Mouse (Mus musculus) layer of hippocampus, postnatal 25 days (tissue): Measurements from ENCODE around the gene Zc3h15. TPM values are rescaled to one million over a fixed set of nuclear protein-coding genes. Genes with fewer than 3 reads are reported as not detected.

Experiments
- DNase-seq, 2 experiments: peaks; one replicate each; pipeline ENCODE4 v3.0.0; 2022; ENCODE audit warnings: mixed read lengths in 2 of 2, low spot score in 1 of 2; ENCODE audit errors: extremely low spot score in 1 of 2
- total RNA-seq, 2 experiments: library from RNA; stranded (reverse); gene quantifications; 2 replicates each; pipeline ENCODE4 v1.2.3; 2021

The Zc3h15 gene
- total RNA-seq, 2 experiments from 2014 or later = 125 to 128 TPM

DNA sequence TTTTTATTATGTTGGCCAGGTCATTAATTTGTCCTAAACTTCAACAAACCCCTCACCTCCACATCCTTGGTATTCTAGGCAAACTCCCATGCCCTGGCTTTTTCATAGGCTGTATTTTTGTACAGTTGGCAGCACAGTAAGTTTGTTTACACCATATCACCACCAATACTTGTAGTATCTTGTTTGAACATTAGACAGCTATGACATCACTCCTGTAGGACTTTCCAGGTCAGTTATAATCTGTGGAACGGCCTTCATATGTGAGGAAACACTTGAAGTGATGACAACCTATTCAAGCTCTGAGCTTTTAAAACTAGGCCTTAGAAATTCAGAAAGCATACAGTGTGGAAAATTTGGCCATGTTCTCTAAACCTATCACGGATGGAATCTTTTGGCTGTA, 29.6 kb downstream of the Zc3h15 start:
- no peak for DNase-seq

DNA sequence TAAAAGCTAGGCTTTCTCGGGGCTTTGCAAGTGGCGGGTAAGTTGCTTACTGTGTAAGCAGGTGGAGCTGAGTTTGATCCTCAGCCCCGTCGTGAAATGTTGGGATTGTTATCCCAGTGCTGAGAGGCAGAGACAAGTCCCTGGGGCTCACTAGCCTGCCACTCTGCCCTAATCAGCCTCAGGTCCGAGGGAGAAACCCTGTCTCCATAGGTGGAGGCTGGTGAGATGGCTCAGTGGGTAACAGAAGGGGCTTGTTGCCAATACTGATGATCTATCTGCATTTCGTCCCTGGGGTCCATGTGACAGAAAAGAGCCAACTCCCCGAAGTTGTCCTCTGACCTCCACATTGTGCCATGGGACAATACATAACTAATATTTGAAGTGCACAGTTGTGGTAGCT, 30.2 kb downstream of the Zc3h15 start:
- DNase-seq = no peak

DNA sequence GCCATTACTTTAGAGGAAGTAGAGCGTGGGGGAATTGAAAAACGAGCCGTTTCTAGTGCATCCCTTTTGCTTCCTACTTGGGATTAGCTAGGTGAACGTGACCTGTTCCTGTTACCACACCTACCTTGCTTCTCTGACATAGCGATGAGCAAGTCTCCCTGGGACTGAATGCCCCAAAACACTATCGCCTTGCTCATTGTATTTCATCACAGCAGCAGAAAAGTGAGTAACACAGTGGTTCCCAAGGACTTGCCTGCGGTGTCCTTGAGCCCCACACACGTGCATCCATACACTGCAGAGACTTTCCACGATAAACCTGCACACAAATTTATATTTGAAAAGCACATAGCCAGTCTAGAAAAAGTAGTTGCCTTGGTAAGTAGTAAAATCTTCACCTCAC, 30.7 kb downstream of the Zc3h15 start:
- DNase-seq = no peak

DNA sequence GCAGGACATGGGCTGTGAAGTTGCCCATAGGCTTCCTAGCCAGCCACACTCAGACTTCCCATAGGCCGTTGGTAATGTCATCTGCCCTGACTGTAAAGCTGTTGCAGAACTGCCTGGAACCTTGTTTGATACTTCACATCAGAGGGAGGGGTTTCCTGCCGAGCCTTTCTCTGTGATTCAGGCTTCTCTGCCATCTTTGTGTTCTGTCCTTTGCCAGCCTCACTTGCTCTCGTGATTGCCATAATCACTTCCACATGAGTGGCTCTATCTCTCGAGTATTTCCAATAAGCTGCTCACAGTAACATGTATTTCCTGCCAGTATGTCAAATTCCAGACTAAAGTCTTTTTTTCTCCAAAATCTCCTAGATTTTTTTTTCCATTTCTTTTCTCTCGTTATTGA, 31.4 kb downstream of the Zc3h15 start:
- no peak for DNase-seq

DNA sequence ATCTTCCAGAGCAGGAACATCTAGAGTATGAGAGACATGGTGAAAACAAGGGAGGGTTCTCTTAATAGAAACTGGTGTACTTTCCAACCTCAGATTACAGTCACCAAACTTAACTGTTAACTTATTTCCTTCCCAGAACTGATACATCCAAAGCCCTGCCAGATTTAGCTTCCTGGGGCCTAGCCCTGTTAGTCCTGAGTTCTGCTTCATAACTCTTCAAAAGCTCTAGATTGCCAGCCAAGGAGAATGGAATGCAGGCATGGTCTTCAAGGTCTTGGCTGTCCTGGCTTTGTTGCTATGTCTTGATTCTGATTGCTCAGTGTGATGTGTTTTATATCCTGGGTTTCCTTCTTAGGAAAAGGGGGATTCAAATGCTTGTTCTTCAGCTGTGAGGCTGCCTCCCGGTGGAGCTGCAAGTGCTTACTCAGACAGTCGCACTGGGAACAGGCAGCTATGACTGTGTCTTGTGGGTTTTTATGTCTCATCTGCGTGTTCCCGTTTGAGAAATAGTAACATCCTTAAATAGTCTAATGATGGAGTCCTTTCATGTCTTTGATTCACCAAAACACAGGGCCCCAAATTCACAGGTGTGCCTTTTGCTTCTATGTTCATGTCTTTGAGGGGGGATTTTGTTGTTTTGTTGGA, 32.1 kb downstream of the Zc3h15 start:
- DNase-seq = no peak

DNA sequence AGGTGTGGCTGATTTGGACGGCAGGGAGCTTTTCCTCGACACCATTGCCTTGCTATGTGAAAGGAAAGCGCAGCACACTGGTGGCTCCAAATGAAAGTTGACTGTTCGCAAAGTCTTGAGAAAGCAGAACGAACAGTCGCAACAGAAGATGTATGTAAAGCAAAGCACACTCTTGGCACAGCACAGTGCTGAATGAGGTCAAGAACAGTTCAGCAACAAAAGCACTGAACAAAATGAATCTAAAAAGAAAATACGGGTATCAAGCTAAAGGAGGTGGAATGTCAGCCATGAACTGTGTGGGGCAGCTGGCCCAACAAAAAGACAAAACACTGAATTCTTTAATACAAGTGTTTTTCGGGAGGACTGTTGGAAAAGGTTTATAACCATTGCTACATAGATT, 37.1 kb downstream of the Zc3h15 start:
- no peak for DNase-seq

DNA sequence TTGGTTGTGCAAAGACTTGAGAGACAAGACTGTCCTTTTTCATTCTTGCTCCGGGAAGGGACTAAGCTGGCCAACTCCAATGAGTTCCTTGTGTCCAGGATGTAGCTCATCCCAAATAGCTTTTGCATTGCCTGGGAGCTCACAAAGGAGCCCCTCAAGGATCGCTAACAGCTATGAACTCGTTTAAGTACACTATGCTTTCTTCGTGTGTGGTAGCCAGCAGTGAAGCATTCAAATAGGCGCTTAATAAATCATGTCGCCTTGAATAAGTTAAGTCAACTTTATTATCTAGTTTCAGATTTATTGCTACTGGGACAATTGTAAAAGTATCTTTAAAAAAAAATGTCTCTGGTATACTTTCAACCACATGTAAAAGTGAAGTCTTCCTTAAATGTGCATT, 37.5 kb downstream of the Zc3h15 start:
- DNase-seq = no peak

DNA sequence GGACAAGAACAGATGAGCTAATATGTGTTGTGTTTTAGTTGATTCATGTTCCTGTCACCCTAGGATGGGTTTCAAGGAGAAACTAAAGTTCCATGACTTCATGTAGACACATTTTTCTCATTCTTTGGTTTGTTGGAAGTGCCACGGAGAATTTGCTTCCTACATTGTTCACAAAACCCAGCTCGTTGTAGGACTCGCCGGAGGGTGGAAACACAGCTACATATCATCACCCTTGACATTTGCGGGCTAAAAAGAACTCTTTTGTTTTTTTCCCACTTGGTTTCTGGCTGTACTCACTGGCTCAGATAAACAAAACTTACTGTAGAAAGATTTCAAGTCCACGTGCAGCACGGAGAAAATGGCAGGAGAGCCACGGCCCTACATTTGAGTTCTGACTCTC, 38.0 kb downstream of the Zc3h15 start:
- no peak for DNase-seq

DNA sequence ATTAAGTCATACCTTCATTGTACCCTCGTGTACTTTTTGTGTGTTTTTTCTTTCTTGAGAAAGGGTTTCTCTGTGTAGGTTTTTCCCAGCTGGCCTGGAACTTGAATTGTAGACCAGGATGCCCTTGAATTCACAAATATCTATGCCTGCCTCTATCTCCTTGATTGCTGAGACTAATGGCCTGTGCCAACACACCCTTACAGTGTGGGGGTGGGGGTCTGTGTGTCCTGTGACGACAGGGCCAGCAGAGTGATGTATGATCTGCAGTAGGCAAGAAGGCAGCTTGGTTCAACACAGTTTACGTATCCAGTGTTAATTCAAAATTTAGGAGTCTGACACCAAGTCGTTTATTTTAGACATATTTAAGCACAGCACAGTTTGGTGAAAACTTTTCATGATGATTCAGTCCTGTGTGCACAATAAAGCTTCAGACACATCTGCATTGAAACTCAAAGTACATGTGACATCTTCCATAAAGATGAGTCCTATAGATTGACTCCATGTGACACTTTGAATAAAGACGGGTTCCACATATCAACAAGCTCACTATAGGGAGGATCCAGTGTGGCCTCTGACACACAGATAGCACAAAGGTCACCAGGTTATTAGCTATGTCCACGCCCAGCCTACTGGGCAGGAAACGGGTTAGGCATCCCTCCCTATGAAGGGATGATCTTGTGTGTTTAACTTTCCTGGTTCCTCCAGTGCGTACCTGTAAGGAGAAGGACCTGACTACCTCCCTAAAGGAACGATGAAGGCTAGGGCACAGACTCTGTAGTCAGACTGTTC, 39.7 kb downstream of the Zc3h15 start:
- no peak for DNase-seq

DNA sequence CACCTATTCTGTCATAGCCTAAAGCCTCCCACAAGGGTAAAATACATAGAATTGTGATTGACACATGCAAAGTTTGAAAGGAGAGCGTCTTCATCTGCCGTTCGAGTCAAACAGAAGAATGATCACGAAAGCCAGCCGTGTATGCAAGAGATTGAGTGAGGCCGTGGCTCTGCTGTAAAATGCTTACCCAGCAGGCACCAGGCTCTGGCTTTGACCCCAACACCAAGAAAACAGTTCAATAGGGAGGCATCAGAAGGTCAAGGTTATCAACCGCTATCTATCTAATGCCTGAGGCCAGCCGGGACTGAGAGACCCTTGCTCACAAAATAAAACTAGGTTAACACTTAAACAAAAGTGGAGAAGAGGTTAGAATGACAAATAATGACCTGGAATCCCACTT, 40.5 kb downstream of the Zc3h15 start:
- DNase-seq = no peak

DNA sequence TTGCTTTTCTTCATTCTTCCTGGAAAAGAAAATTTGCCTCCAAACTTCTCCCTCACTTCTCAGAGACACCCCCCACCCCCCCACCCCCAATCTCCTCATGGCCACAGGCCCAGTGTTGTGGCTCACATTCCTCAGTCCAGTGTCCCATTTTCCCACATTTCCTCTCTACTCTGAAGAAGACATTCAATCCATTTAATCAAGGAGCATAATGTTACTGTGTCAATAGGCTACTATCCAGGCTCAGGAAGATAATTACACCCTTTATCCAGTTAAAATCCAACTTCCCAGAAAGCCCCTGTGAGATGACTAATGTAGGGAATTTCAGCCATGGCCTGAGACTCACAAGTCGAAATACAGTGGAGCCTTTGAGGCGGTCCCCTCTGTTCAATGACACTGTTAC, 46.1 kb downstream of the Zc3h15 start:
- DNase-seq = no peak

DNA sequence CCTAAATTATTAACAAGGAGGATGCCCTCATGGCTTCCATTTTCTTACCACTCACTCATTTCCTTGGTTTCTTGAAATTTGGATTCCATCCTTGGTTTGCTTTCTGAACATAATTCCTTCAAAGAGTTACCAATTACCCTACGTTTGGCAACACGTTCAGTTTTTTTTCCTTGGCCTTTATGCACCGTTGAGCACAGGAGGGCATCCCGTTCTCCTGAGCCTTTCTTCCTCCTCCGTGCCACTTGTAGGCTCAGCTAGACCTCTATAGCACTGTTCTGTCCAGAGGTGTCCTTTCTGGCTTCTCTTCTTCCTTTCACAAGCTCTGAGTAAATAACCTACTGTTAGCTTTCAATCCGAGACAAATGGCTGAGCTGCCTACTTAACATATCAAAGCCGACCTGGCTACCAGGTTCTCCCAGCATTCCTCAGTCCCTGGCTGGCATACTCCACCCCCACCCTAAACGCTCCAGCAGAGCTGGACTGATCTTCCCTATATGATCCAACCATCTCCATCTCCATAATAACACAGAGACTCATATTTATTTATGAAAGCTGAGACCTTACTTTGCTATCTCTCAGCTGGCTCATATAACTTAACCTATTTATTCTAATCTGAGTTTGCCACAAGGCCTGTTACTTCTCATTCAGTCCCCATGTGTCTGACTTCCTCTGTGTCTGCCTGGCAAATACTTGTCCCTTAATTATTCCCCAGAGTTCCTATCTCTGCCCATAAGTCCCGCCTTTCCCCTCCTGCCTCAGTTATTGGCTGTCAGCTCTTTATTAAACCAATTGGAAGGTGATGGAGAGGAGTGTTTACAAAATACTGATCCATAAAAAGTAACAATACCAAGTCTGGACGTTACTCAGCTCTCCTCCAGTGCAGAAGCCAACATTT, 48.7 kb downstream of the Zc3h15 start:
- DNase-seq = no peak

DNA sequence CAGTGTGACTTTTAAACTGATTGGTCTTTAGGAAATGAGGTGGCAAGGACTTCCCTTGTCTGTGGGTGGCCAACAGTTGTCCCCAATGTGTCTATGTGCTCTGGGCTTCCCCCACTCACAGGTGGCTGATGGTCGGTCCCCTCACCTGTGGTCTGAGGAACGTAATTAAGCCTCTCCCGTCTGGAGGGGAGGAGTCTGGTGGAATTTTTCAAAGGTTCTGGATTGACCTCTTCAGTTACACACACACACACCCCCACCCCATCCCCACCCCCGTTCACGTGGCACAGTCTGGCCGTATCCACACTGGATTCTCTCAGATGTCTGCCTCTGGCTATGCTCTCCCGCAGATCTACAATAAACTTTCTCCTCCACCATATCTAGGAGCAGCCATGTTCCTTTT, 49.8 kb downstream of the Zc3h15 start:
- DNase-seq = no peak

DNA sequence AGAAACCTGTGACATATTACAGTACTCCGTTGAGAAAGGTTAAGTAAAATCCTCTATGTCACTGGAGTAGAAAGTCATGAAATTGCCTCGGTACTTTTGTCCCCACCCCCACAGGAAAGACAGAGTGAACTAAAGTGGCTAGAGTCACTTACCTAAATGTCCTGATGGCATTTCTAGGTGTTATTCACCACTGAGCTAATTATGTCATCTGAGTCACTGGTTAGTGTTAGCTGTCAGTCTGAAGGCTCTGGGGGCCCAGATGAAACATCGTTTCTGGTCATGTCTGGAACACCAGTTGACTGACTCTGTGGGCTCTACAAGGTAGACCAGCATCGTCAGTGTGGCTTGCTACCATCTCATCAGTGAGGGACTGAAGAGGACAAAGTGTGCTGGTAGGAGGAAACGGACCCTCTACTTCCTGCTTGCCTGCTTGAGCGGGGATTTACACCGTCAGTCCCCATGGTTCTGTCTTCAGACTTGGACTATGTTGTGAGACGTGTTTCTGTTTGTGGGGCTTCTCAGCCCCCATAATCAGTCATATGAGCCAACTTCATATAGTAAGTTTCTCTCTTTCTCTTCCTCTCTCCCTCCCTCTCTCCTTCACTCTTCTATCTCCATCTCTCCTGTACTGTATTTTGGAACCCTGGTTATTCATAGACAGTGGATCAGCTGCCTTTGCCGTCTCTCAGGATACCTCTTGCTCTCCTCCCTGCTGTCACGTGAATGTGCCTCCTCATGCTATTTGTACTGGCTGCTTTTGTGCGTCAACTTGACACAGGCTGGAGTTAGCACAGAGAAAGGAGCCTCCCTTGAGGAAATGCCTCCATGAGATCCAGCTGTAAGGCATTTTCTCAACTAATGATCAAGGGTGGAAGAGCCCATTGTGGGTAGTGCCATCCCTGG, 51.4 kb downstream of the Zc3h15 start:
- no peak for DNase-seq

DNA sequence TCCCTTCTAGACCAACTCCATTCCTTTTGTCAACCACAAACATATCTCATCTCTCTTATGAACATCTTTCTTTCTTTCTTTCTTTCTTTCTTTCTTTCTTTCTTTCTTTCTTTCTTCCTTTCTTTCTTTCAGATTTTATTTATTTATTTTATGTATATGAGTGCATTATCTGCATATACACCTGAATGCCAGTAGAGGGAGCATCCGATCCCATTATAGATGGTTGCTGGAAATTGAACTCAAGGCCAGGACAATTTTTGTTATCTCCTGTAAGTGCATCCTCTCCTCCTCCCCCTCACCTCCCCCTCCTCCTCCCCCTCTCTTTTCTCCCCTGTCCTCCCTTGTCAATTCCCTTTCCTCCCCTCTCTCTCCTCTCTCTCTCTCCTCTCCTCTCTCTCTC, 54.2 kb downstream of the Zc3h15 start:
- no peak for DNase-seq

DNA sequence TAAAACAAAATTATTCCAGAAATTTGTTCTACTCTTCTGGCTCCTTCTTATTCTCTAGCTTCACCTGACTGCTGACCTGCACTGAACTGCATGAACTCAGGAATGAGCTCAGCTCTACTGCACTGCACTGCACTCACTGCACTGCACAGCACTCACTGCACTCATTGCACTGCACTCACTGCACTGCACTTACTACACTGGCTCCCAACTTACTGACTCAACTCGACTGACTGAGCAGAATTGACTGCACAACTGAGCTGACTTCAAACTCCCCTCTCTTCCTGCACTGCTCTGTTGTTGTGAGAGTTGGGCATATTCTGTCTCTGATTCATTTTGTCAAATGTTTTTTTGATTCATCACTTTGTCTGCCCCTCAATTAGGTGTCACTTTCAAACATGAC, 55.1 kb downstream of the Zc3h15 start:
- DNase-seq = no peak

DNA sequence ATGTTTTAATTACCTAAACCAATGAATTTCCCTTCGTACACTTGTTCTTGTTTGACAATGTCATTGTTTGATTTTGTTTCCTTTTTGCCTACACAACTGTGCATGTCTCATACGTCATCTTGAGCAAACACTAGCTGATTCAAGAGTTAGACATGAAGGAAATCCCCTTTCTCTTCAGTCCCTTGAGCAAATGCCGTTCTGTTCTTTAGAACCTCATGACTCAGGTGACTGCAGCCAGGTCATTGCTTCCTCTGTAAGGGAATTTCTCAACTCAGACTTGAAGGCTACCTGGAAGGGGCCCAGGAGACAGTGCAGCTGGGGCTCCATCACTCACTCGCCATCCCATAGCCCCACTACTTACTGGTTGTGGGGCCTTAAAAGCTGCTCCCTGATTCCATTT, 56.4 kb downstream of the Zc3h15 start:
- no peak for DNase-seq

DNA sequence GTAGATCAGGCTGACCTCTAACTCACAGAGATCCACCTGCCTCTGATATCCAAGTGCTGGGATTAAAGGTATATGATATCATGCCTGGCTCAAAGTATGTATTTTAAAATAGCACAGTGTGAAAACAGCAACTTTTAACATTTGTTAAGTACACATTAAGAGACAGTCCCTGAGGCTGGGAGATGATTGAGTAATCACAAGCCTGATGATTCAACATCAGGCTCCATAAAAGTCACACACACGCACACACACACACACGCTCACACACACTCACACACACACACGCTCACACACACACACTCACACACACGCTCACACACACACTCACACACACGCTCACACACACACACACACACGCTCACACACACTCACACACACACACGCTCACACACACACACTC, 58.2 kb downstream of the Zc3h15 start:
- no peak for DNase-seq

DNA sequence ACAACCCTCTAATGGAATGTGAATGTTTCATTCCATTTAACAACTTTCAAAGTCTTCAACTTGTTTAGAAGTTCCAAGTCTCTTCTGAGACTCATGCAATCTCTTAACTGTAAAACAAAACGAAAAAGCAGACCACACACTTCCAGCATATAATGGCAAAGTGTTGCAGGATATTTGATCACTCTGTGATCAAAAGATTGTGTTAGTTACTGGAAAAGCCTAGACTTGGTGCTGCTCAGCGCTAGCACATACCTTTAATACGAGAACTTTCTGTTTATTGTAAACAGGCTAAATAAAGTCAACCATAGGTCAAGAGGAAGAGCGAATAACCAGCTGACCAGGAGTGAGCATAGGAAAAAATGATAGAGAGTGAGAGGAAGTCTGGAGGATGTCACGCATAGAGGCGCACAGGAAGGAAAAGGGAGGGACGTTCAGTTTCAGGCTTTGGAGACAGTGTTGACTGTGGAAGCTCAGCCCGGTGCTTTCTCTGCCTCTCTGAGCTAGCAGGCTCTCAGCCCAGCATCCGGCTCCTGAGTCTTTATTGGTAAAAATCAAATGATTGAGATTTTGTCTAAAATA, 61.4 kb downstream of the Zc3h15 start:
- DNase-seq = no peak
